Mouse (Mus musculus) pancreas, adult 10 weeks (tissue): Measurements from ENCODE around the gene Tef. TPM values are rescaled to one million over a fixed set of nuclear protein-coding genes. Genes with fewer than 3 reads are reported as not detected.

ENCODE experiments used
- polyA plus RNA-seq: library from polyadenylated mRNA; stranded (reverse); fragments of 350-450 nt; fragmentation: Illumina TruSeq; extraction: RNeasy Lipid Tissue Mini Kit (QIAGEN cat#74804); gene quantifications from one replicate; pipeline ENCODE4 v1.2.3, GENCODE M21; 2015; ENCODE audit warnings: low read depth, low replicate concordance; ENCODE audit not compliant: insufficient read depth

Gene Tef
- 14.2 TPM for polyA plus RNA-seq

GRCm38 (mm10) chr15:81802001-81802890 lies at the start of gene Tef:
TSS of gene Tef (plus strand) at chr15:81802421.

GRCm38 (mm10) chr15:81858517-81859329 lies 56.5 kb downstream of the Tef start, which contains the start of gene Tob2:
TSS of gene Tob2 (minus strand) at chr15:81858796.

GRCm38 (mm10) chr15:81871604-81872261 lies 69.5 kb downstream of the Tef start, which contains the start of gene Phf5a:
TSS of gene Phf5a (minus strand) at chr15:81871911.

GRCm38 (mm10) chr15:81872262-81873136 lies 70.3 kb downstream of the Tef start, which contains the start of gene Aco2:
TSS of gene Aco2 (plus strand) at chr15:81872309.

Other genes starting within 250 kb of the Tef start
- gene Ep300, start 217.1 kb upstream of the Tef start, polyA plus RNA-seq = 11.7 TPM
- gene L3mbtl2, start 138.5 kb upstream of the Tef start, polyA plus RNA-seq = 4.5 TPM
- 1.5 TPM for gene Chadl, start 105.1 kb upstream of the Tef start, polyA plus RNA-seq
- 7.7 TPM for gene Zc3h7b, start 57.4 kb upstream of the Tef start, polyA plus RNA-seq
- gene Rangap1, start 56.9 kb upstream of the Tef start, polyA plus RNA-seq = 7.8 TPM
- gene Tob2, start 56.4 kb downstream of the Tef start, polyA plus RNA-seq = 5.4 TPM
- 11.9 TPM for gene Phf5a, start 69.5 kb downstream of the Tef start, polyA plus RNA-seq
- gene Aco2, start 69.9 kb downstream of the Tef start, polyA plus RNA-seq = 36.1 TPM
- 4.1 TPM for gene Polr3h, start 123.8 kb downstream of the Tef start, polyA plus RNA-seq
- 0.96 TPM for gene Csdc2, start 134.3 kb downstream of the Tef start, polyA plus RNA-seq
- gene Pmm1, start 158.5 kb downstream of the Tef start, polyA plus RNA-seq = 5.2 TPM
- gene 1700029P11Rik, start 178.1 kb downstream of the Tef start, polyA plus RNA-seq = not detected
- 14.2 TPM for gene Xrcc6, start 185.4 kb downstream of the Tef start, polyA plus RNA-seq
- 13.3 TPM for gene Desi1, start 231.4 kb downstream of the Tef start, polyA plus RNA-seq
- 15.2 TPM for gene Snu13, start 245.2 kb downstream of the Tef start, polyA plus RNA-seq